Mouse (Mus musculus) kidney, adult 2 months (tissue): ENCODE data around the gene Slc2a10.

Source experiments
- CTCF ChIP-seq: fragments of 200-500 bp; conservative IDR thresholded peaks from 2 replicates; pipeline ENCODE4 v1.5.1; 2011; ENCODE audit warnings: low read depth, mild to moderate bottlenecking, control low read depth, low read length, moderate library complexity, mixed read lengths; ENCODE audit not compliant: insufficient read depth, insufficient read length
- POLR2A ChIP-seq: fragments of 200-500 bp; IDR thresholded peaks from one replicate; pipeline ENCODE4 v1.6.1; 2011; ENCODE audit warnings: low read depth, low read length, control low read depth

- TF ChIP-seq CTCF, result no peak
- no peak for TF ChIP-seq POLR2A
These were observed 65.3 kb downstream of the Slc2a10 start for GRCm38 (mm10) chr2:165568911-165569310.
